Comparison of ENCODE assay signal across 13 mouse cellular contexts in genomic region chr9:108739239-108739638, GRCm38 (mm10).
"Had no signal": no experiment of that assay in that cellular context is flagged by ENCODE, and none has a peak within 500 bp of the region (broad histone marks: within the 10 kb centered on the region; RNA-seq: fewer than 3 reads in every experiment).

No protein-coding gene starts in this region.

- H3K4me1 ChIP-seq: limb, embryonic 13.5 days; liver, embryonic 15.5 days; neural tube, embryonic 13.5 days had no signal

- H3K4me3 ChIP-seq: layer of hippocampus, adult 2 months; limb, embryonic 13.5 days; liver, embryonic 15.5 days; neural tube, embryonic 13.5 days had no signal

- H3K27ac ChIP-seq: layer of hippocampus, adult 2 months; limb, embryonic 13.5 days; liver, embryonic 15.5 days; neural tube, embryonic 13.5 days had no signal

- H3K9ac ChIP-seq: limb, embryonic 13.5 days; liver, embryonic 15.5 days; neural tube, embryonic 13.5 days had no signal

- H3K4me2 ChIP-seq: limb, embryonic 13.5 days; liver, embryonic 15.5 days; neural tube, embryonic 13.5 days had no signal

- H3K27me3 ChIP-seq: limb, embryonic 13.5 days; liver, embryonic 15.5 days; neural tube, embryonic 13.5 days had no signal

- DNase-seq: kidney, adult 8-10 months; kidney, postnatal 25 days; left cerebral cortex, postnatal 4 days; lung, adult 2 months; lung, postnatal 36 days; midbrain, embryonic 14.5 days; retina, postnatal 1 day; thymus, postnatal 4 days had no signal

- ATAC-seq: lung, postnatal 0 days had no signal

- H3K9me3 ChIP-seq: limb, embryonic 13.5 days; liver, embryonic 15.5 days; neural tube, embryonic 13.5 days had no signal
